Mouse (Mus musculus) kidney, postnatal 25 days (tissue): ENCODE data around the gene Slc9a5.

ENCODE experiments used
- DNase-seq, 2 experiments: peaks; one replicate each; pipeline ENCODE4 v3.0.0; 2021; ENCODE audit warnings: mixed read lengths in 2 of 2

Slc9a5 gene

GRCm38 (mm10) chr8:105326968-105327367, 21.7 kb upstream of the Slc9a5 start:
- no peak for DNase-seq

GRCm38 (mm10) chr8:105330325-105330724, 18.3 kb upstream of the Slc9a5 start:
- peak in 1 of 2 experiments; percentile 52 for DNase-seq

GRCm38 (mm10) chr8:105331469-105331868, 17.2 kb upstream of the Slc9a5 start:
- peak in 1 of 2 experiments; percentile 40 for DNase-seq

GRCm38 (mm10) chr8:105331931-105332330, 16.7 kb upstream of the Slc9a5 start:
- DNase-seq = no peak

GRCm38 (mm10) chr8:105332523-105332922, 16.1 kb upstream of the Slc9a5 start:
- no peak for DNase-seq

GRCm38 (mm10) chr8:105336373-105337130, 12.1 kb upstream of the Slc9a5 start:
- no peak for DNase-seq

GRCm38 (mm10) chr8:105338992-105339391, 9.7 kb upstream of the Slc9a5 start:
- no peak for DNase-seq

GRCm38 (mm10) chr8:105339886-105340635, 8.6 kb upstream of the Slc9a5 start:
- DNase-seq = peak; percentile 56 to 75

- DNase-seq = no peak
Observed at GRCm38 (mm10) chr8:105341399-105341798, 7.2 kb upstream of the Slc9a5 start.

- DNase-seq = no peak
Observed at GRCm38 (mm10) chr8:105342768-105343167, 5.9 kb upstream of the Slc9a5 start.

- no peak for DNase-seq
Observed at GRCm38 (mm10) chr8:105343791-105344574, 4.7 kb upstream of the Slc9a5 start.

- peak; percentile 55 to 68 for DNase-seq
Observed at GRCm38 (mm10) chr8:105345061-105345975, 3.3 kb upstream of the Slc9a5 start.

- DNase-seq = peak; percentile 78 to 88
Observed at GRCm38 (mm10) chr8:105346611-105347427, 1.8 kb upstream of the Slc9a5 start.

- DNase-seq = peak; percentile 99
Observed at GRCm38 (mm10) chr8:105347428-105348221, 1.0 kb upstream of the Slc9a5 start, which contains the start of gene Fhod1. Gene Fhod1 (minus strand): TSS chr8:105347953.

- no peak for DNase-seq
Observed at GRCm38 (mm10) chr8:105349096-105349771, 591 bp downstream of the Slc9a5 start.

GRCm38 (mm10) chr8:105350186-105350585, 1.5 kb downstream of the Slc9a5 start:
- DNase-seq = no peak

- DNase-seq = no peak
Observed at GRCm38 (mm10) chr8:105353583-105354135, 5.0 kb downstream of the Slc9a5 start.

GRCm38 (mm10) chr8:105354549-105354948, 5.9 kb downstream of the Slc9a5 start:
- no peak for DNase-seq
